8 mouse cellular contexts compared by ENCODE assay signal in genomic region chr17:84188374-84188961, GRCm38 (mm10). TPM values are rescaled to one million over a fixed set of nuclear protein-coding genes. Genes with fewer than 3 reads are reported as not detected.
DNase-seq lines count a peak whose midpoint lies in the region; ATAC-seq and TF ChIP-seq lines count a peak whose summit lies in the region.

No protein-coding gene starts in this region.

- H3K27ac ChIP-seq in MEL (ENCODE audit: control insufficient read depth, low read depth, low read length), result peak overlapping the region; percentile 97
- H3K27ac ChIP-seq in hindbrain, embryonic 10.5 days, result peak overlapping the region; percentile 94

- peak overlapping the region; percentile 93 for H3K9ac ChIP-seq in MEL (ENCODE audit: control insufficient read depth, low read depth, low read length, poor library complexity, severe bottlenecking)

- no peak for TF ChIP-seq RAD21 in MEL (IDR thresholded peaks at IDR 0.05; ENCODE audit: low read depth, low read length)

- H3K79me2 ChIP-seq in MEL (ENCODE audit: control insufficient read depth, insufficient read depth, low read length, poor library complexity), result peaks cover 49% of the 10 kb centered on the region

- 1% methylated on average over 38 of the region's 38 CpGs for WGBS in hindbrain, embryonic 10.5 days

- H3K4me3 ChIP-seq in MEL (ENCODE audit: control insufficient read depth in 1 of 2, insufficient read depth in 1 of 2, low read depth in 2 of 2, low read length in 2 of 2), result peak overlapping the region; percentile 48 to 75
- H3K4me3 ChIP-seq in hindbrain, embryonic 10.5 days, result peak overlapping the region; percentile 61

- peak; percentile 68 to 78 for TF ChIP-seq POLR2A in MEL (IDR thresholded peaks at IDR 0.05; ENCODE audit: control insufficient read depth in 1 of 2, insufficient read depth in 1 of 2, low read depth in 1 of 2, low read length in 2 of 2, poor library complexity in 1 of 2)

- ATAC-seq in frontal cortex, adult (ENCODE audit: low TSS enrichment), result peak; percentile 58

- no peaks in the 10 kb centered on the region for H3K9me3 ChIP-seq in MEL (replicated peaks; ENCODE audit: insufficient read depth, low read length)
- no peaks in the 10 kb centered on the region for H3K9me3 ChIP-seq in hindbrain, embryonic 10.5 days

- peak; percentile 96 for DNase-seq in MEL (ENCODE audit: low read depth, low spot score)
- peak; percentile 59 for DNase-seq in cerebellum, adult 9-10 months
- DNase-seq in hindbrain, embryonic 10.5 days (ENCODE audit: low spot score), result peak; percentile 91
- DNase-seq in layer of hippocampus, adult 9-11 months, result peak; percentile 94
- peak; percentile 98 for DNase-seq in lung, postnatal 10 days
- peak; percentile 88 for DNase-seq in ovary, postnatal 14 days (ENCODE audit: low spot score)
- DNase-seq in thymus, postnatal 14 days, result peak; percentile 79

- TF ChIP-seq EP300 in MEL (IDR thresholded peaks at IDR 0.05; ENCODE audit: low read depth in 1 of 2, low read length in 2 of 2), result no peak

- peaks cover 10 to 23% of the 10 kb centered on the region in 2 experiments for H3K4me1 ChIP-seq in MEL (ENCODE audit: control insufficient read depth in 1 of 2, insufficient read depth in 2 of 2, low read length in 2 of 2)
- H3K4me1 ChIP-seq in hindbrain, embryonic 10.5 days (replicated peaks), result peaks cover 41% of the 10 kb centered on the region

- peaks cover 8 to 13% of the 10 kb centered on the region in 2 experiments for H3K36me3 ChIP-seq in MEL (ENCODE audit: control insufficient read depth in 1 of 2, insufficient read depth in 2 of 2, low read length in 2 of 2)
- H3K36me3 ChIP-seq in hindbrain, embryonic 10.5 days, result peaks cover 42% of the 10 kb centered on the region

- H3K27me3 ChIP-seq in MEL (ENCODE audit: control insufficient read depth in 1 of 2, insufficient read depth in 2 of 2, low read length in 2 of 2), result no peaks in the 10 kb centered on the region
- H3K27me3 ChIP-seq in hindbrain, embryonic 10.5 days (ENCODE audit: insufficient read depth, poor library complexity, severe bottlenecking), result 0 out of 2 replicates have a peak, but pooled peaks cover 4% of the 10 kb centered on the region

- 0 out of 6 replicates have a peak, but pooled peaks of 1 of the 3 experiments have one; percentile 0 for TF ChIP-seq CTCF in MEL (IDR thresholded peaks at IDR 0.05 in 2 of 3, conservative IDR thresholded peaks at IDR 0.05 in 1 of 3; ENCODE audit: control insufficient read depth in 1 of 3, insufficient read depth in 1 of 3, low read depth in 2 of 3, low read length in 3 of 3, poor library complexity in 1 of 3, severe bottlenecking in 1 of 3)

TF ChIP-seq in MEL, 35 proteins besides CTCF, POLR2A, EP300 and RAD21:
- TF ChIP-seq ETS1 (IDR thresholded peaks at IDR 0.05; ENCODE audit: low read depth, low read length) (no peak), TBP (IDR thresholded peaks at IDR 0.05; ENCODE audit: low read depth, low read length) (peak; percentile 83), MAFK (IDR thresholded peaks at IDR 0.05; ENCODE audit: borderline replicate concordance, low read depth, low read length) (no peak), GATA1 (IDR thresholded peaks at IDR 0.05; ENCODE audit: low read depth, low read length) (no peak), GABPA (IDR thresholded peaks at IDR 0.05; ENCODE audit: low read depth, low read length) (no peak)

RNA-seq across cellular contexts. Expression of gene Zfp36l2, which starts 0.7 kb away (rescaled TPM):
- 93.6 and 98.4 TPM in 2 replicates for total RNA-seq in MEL (2012; rRNA removed)
- 100 to 1,000 TPM in 1 of 2 experiments, 10 to 100 TPM in 1; 68.5 to 174 TPM for polyA plus RNA-seq in MEL (2012; ENCODE audit: insufficient read depth in 1 of 2, insufficient read length in 2 of 2, low read depth in 1 of 2, low replicate concordance in 2 of 2, missing spikeins in 1 of 2)
- 9.3 and 9.9 TPM in 2 replicates for polyA plus RNA-seq in hindbrain, embryonic 10.5 days (2016; fragmentation: Nextera tagmentation; extraction: Ambion mirVana)

Comparison
In these comparisons a context has a peak if more than half of its experiments do, and no peak if none do; other contexts are left out.
1. Peak in every context shown above with its lines: DNase-seq, ATAC-seq, H3K4me3 ChIP-seq and H3K27ac ChIP-seq.